Comparison of ENCODE assay signal across 9 mouse cellular contexts in the genomic region with DNA sequence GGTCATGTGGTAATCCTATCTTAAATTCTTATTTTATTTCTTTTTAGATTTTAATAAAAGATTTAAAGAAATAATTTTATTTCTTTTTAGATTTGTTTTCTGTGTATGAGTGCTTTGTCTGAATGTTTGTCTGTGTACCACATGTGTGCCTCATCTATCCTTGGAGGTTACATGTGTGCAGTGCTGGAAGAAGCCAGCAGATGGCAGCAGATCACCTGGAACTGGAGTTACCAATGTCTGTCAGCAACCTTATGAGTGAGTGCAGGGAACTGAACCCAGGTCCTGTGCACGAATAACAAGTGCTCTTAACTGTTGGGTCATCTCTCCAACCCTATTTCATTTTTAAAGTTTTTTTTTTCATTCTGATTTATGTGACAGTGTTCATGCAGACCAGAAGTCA. TPM values are rescaled to one million over a fixed set of nuclear protein-coding genes. Genes with fewer than 3 reads are reported as not detected.
A peak's percentile ranks its signal among the peaks of the same experiment; 100 is the strongest.
DNase-seq lines count a peak whose midpoint lies in the region; ATAC-seq and TF ChIP-seq lines count a peak whose summit lies in the region.
"Had no signal": no experiment of that assay in that cellular context is flagged by ENCODE, and none has a peak within 500 bp of the region (broad histone marks: within the 10 kb centered on the region; RNA-seq: fewer than 3 reads in every experiment).

No protein-coding gene starts in this region.

- no peaks in the 10 kb centered on the region for H3K36me3 ChIP-seq in midbrain, postnatal 0 days (ENCODE audit: insufficient read depth, low read length)
- H3K36me3 ChIP-seq: limb, embryonic 15.5 days had no signal

- no peak overlapping the region for H3K4me3 ChIP-seq in gastrocnemius, adult 2 months
- no peak overlapping the region for H3K4me3 ChIP-seq in left cerebral cortex, adult 2 months
- H3K4me3 ChIP-seq in midbrain, postnatal 0 days (ENCODE audit: low read depth, low read length) = no peak overlapping the region
- H3K4me3 ChIP-seq: limb, embryonic 15.5 days had no signal

- no peak overlapping the region for H3K27ac ChIP-seq in gastrocnemius, adult 2 months
- H3K27ac ChIP-seq in left cerebral cortex, adult 2 months = no peak overlapping the region
- no peak overlapping the region for H3K27ac ChIP-seq in midbrain, postnatal 0 days (ENCODE audit: low read depth, low read length)
- H3K27ac ChIP-seq: limb, embryonic 15.5 days had no signal

- no peak overlapping the region for H3K9ac ChIP-seq in midbrain, postnatal 0 days (replicated peaks; ENCODE audit: low read length, poor library complexity, severe bottlenecking)
- H3K9ac ChIP-seq: limb, embryonic 15.5 days had no signal

- ATAC-seq in midbrain, postnatal 0 days (ENCODE audit: low FRiP score) = no peak

- H3K27me3 ChIP-seq in midbrain, postnatal 0 days (ENCODE audit: insufficient read depth, low read length) = no peaks in the 10 kb centered on the region
- H3K27me3 ChIP-seq: limb, embryonic 15.5 days had no signal

- TF ChIP-seq CTCF in gastrocnemius, adult 2 months (IDR thresholded peaks at IDR 0.05) = peak; percentile 85
- TF ChIP-seq CTCF in left cerebral cortex, adult 2 months (IDR thresholded peaks at IDR 0.05) = peak; percentile 67
- peak; percentile 66 for TF ChIP-seq CTCF in midbrain, postnatal 0 days (IDR thresholded peaks at IDR 0.05)

- DNase-seq in gastrocnemius, adult 2 months = peak; percentile 65
- no peak for DNase-seq in gastrocnemius, postnatal 25 days
- peak; percentile 71 for DNase-seq in A20 (ENCODE audit: low read depth, low spot score)
- DNase-seq in T-cell, adult 2 months (ENCODE audit: low spot score) = peak; percentile 41
- DNase-seq in embryo, embryonic 10 days (ENCODE audit: low spot score) = peak; percentile 77
- DNase-seq in left cerebral cortex, adult 2 months (ENCODE audit: extremely low spot score in 1 of 2, low spot score in 2 of 2) = peak; percentile 14 to 26
- no peak for DNase-seq in midbrain, postnatal 0 days (ENCODE audit: low spot score)
- peak; percentile 67 to 71 for DNase-seq in thymus, postnatal 36 days

- no peaks in the 10 kb centered on the region for H3K9me3 ChIP-seq in midbrain, postnatal 0 days (ENCODE audit: low read length)
- H3K9me3 ChIP-seq: limb, embryonic 15.5 days had no signal

- intact Hi-C loops in gastrocnemius, adult 2 months (cut with DNase I) = loop anchor here (5.0 kb wide), 1 partner anchor 45 kb away; a partner anchor contains a TSS
- intact Hi-C loops in left cerebral cortex, adult 2 months (cut with DNase I) = loop anchor here (5.0 kb wide), 1 partner anchor 75 kb away; no protein-coding TSS in a partner anchor

- H3K4me2 ChIP-seq in midbrain, postnatal 0 days (ENCODE audit: low read depth, low read length, poor library complexity, severe bottlenecking) = no peak overlapping the region
- H3K4me2 ChIP-seq: limb, embryonic 15.5 days had no signal

- 83% methylated on average over 1 of the region's 1 CpGs for WGBS in midbrain, postnatal 0 days

- no peaks in the 10 kb centered on the region for H3K4me1 ChIP-seq in midbrain, postnatal 0 days (ENCODE audit: insufficient read depth, low read length)

RNA-seq across cellular contexts. Expression of a gene that starts 35.1 kb away (rescaled TPM):
- total RNA-seq in gastrocnemius, adult 2 months (2021) = under 1 TPM in 1 of 2 experiments, not detected in 1; 0.28 TPM
- total RNA-seq in gastrocnemius, postnatal 25 days (2021) = under 1 TPM; 0.35 to 0.43 TPM
- 1 to 10 TPM; 1.2 TPM for total RNA-seq in left cerebral cortex, adult 2 months (2021)
- 0.99 and 1.5 TPM in 2 replicates for total RNA-seq in midbrain, postnatal 0 days (2014; rRNA removed)
- polyA plus RNA-seq in midbrain, postnatal 0 days (2015; fragmentation: Nextera tagmentation; extraction: Ambion mirVana) = 1.5 TPM in 2 replicates

RNA-seq across cellular contexts. Expression of a gene that starts 47.2 kb away (rescaled TPM):
- 10 to 100 TPM; 62.9 to 68.9 TPM for total RNA-seq in gastrocnemius, adult 2 months (2021)
- total RNA-seq in gastrocnemius, postnatal 25 days (2021) = 10 to 100 TPM; 61.9 to 64.2 TPM
- total RNA-seq in left cerebral cortex, adult 2 months (2021) = 1 to 10 TPM; 1.8 to 1.9 TPM
- 9.3 and 10.2 TPM in 2 replicates for total RNA-seq in midbrain, postnatal 0 days (2014; rRNA removed)
- 4.2 and 4.3 TPM in 2 replicates for polyA plus RNA-seq in midbrain, postnatal 0 days (2015; fragmentation: Nextera tagmentation; extraction: Ambion mirVana)

RNA-seq across cellular contexts. Expression of a gene that starts 50.7 kb away (rescaled TPM):
- 100 to 1,000 TPM; 129 to 136 TPM for total RNA-seq in gastrocnemius, adult 2 months (2021)
- total RNA-seq in gastrocnemius, postnatal 25 days (2021) = 100 to 1,000 TPM; 105 to 129 TPM
- total RNA-seq in left cerebral cortex, adult 2 months (2021) = 10 to 100 TPM; 85.4 to 89.8 TPM
- total RNA-seq in midbrain, postnatal 0 days (2014; rRNA removed) = 195 and 196 TPM in 2 replicates
- 88.2 and 89.1 TPM in 2 replicates for polyA plus RNA-seq in midbrain, postnatal 0 days (2015; fragmentation: Nextera tagmentation; extraction: Ambion mirVana)

Comparison
In these comparisons a context has a peak if more than half of its experiments do, and no peak if none do; other contexts are left out.
1. DNase-seq: peak in gastrocnemius, adult 2 months (single experiment), A20 (single experiment), T-cell, adult 2 months (single experiment), embryo, embryonic 10 days (single experiment), left cerebral cortex, adult 2 months (2 of 2) and thymus, postnatal 36 days (2 of 2); none in gastrocnemius, postnatal 25 days (single experiment) and midbrain, postnatal 0 days (single experiment).
2. Peak in every context shown above with its lines, with median percentiles within 50 percentile points of each other: CTCF ChIP-seq.